Mouse (Mus musculus) G1E (cell line): ENCODE measurements around the gene Boc.

Experiments
- CTCF ChIP-seq: IDR thresholded peaks from 2 replicates; pipeline ENCODE4 v1.5.1; 2012; ENCODE audit warnings: low read depth, low read length, inconsistent platforms, mixed read lengths
- GATA2 ChIP-seq: IDR thresholded peaks from 2 replicates; pipeline ENCODE4 v1.6.1; 2012; ENCODE audit warnings: low read depth, low read length, inconsistent platforms, borderline replicate concordance

- no peak for TF ChIP-seq GATA2
- TF ChIP-seq CTCF = no peak
These were observed 4.8 kb downstream of the Boc start for GRCm38 (mm10) chr16:44553861-44554260.
